Mouse (Mus musculus) heart, postnatal 0 days (tissue): ENCODE measurements around the gene Kbtbd4.

Experiments
- CTCF ChIP-seq: IDR thresholded peaks from 2 replicates; pipeline ENCODE4 v1.5.1; 2016; ENCODE audit warnings: antibody characterized with exemption, control low read depth, low read depth
- EP300 ChIP-seq: IDR thresholded peaks from 2 replicates; pipeline ENCODE4 v1.6.1; 2016; ENCODE audit warnings: antibody characterized with exemption, low read depth

GRCm38 (mm10) chr2:90928566-90928965 lies 24.0 kb downstream of the Kbtbd4 start:
- TF ChIP-seq CTCF, result no peak
- TF ChIP-seq EP300, result no peak
